Mouse (Mus musculus) spleen, adult 2 months (tissue): ENCODE measurements at regions not wholly inside any gene's neighbourhood (a gene's known extent, or its start where the extent isn't known, plus 50 kb on each side); places are given as distances from the start of the nearest gene placed in this dataset.

ENCODE experiments used
- DNase-seq, 2 experiments: peaks; one replicate each; pipeline versions ENCODE4 v3.0.0 to v3.0.0-alpha.2; 2012 to 2021; ENCODE audit warnings: low spot score in 2 of 2, low read depth in 1 of 2
- H3K27ac ChIP-seq: fragments of 200-500 bp; 2 replicates; pipeline ENCODE4 v1.5.1; 2012; ENCODE audit warnings: low read length, inconsistent platforms; ENCODE audit not compliant: insufficient read depth
- H3K27me3 ChIP-seq: fragments of 200-500 bp; 2 replicates; pipeline ENCODE4 v1.6.1; 2012; ENCODE audit warnings: mild to moderate bottlenecking, moderate library complexity, low read length, inconsistent platforms; ENCODE audit not compliant: control insufficient read depth, insufficient read depth
- H3K36me3 ChIP-seq: fragments of 200-500 bp; 2 replicates; pipeline ENCODE4 v1.6.1; 2012; ENCODE audit warnings: mild to moderate bottlenecking, low read length, inconsistent platforms; ENCODE audit not compliant: control insufficient read depth, insufficient read depth
- H3K4me1 ChIP-seq: fragments of 200-500 bp; 2 replicates; pipeline ENCODE4 v1.6.1; 2011; ENCODE audit warnings: inconsistent platforms; ENCODE audit not compliant: control insufficient read depth, insufficient read depth, insufficient read length
- H3K4me3 ChIP-seq: fragments of 200-500 bp; 2 replicates; pipeline ENCODE4 v1.5.1; 2011; ENCODE audit warnings: mild to moderate bottlenecking, inconsistent platforms; ENCODE audit not compliant: insufficient read depth, insufficient read length; ENCODE audit errors: extremely low read depth
- CTCF ChIP-seq: fragments of 200-500 bp; IDR thresholded peaks from 2 replicates; pipeline ENCODE4 v1.5.1; 2011; ENCODE audit warnings: mild to moderate bottlenecking, inconsistent platforms; ENCODE audit not compliant: insufficient read depth, insufficient read length, insufficient replicate concordance; ENCODE audit errors: extremely low read depth
- POLR2A ChIP-seq: fragments of 200-500 bp; IDR thresholded peaks from 2 replicates; pipeline ENCODE4 v1.6.1; 2011; ENCODE audit warnings: low read depth, low read length, inconsistent platforms
- WGBS: fragments of 180-500 bp; shearing (Covaris S2); methylation state at CpG from one replicate; pipeline ENCODE4 v1.1.7; 2018; 5-methylcytosine and 5-hydroxymethylcytosine counted together

DNA sequence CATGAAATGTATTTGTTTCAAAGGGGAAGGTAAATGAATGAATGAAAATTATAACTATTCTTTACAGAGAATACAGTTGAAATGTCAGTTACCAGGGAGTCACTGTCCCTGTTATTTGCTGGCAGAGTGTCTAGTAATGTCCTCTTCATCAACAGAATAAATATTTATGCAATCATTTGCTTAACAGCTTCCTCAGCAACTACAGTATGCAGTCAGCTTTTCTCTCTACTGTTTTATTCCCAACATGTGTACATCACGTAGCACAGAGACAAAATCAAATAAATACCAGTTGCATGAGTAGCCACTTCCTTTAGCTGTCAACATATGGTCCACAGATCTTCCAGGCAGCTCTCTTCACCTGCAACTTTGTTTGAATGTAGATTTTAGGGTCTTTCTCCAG is 90.2 kb upstream of the Plekhg1 start:
- DNase-seq: no peak
- 47% methylated on average over 1 of the region's 1 CpGs for WGBS
- H3K36me3 ChIP-seq: no peaks in the 10 kb centered on the region
- peaks cover 7% of the 10 kb centered on the region for H3K4me1 ChIP-seq
- no peak for TF ChIP-seq CTCF
- TF ChIP-seq POLR2A: no peak
- H3K27me3 ChIP-seq: no peaks in the 10 kb centered on the region; the same call in 1 of the 2 replicates
- no peak overlapping the region for H3K27ac ChIP-seq
- H3K4me3 ChIP-seq: no peak overlapping the region

DNA sequence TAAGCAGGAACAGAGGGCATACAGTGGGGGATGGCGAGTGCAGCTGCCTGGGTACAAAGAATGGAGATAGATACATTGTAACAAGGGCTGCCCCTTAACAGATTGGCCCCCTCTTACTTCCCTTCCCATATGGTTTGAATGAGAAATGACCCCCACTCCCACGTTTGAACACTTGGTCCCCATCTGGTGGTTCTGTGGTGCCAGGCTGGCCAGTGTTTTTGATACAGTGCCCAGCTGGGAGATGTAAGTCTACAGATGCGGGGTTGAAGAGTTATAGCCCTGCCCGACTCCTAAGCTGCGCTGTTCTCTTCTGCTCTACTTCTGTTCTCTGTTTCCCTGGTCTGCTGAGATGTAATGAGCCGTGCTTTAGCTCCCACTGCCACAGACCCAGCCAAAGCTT is 89.6 kb upstream of the Plekhg1 start:
- no peaks in the 10 kb centered on the region; the same call in 1 of the 2 replicates for H3K27me3 ChIP-seq
- H3K4me1 ChIP-seq: peaks cover 3% of the 10 kb centered on the region; the same call in 1 of the 2 replicates
- H3K27ac ChIP-seq: no peak overlapping the region
- 80% methylated on average over 6 of the region's 6 CpGs for WGBS
- no peak for DNase-seq
- TF ChIP-seq CTCF (no peak), POLR2A (no peak)
- H3K4me3 ChIP-seq: no peak overlapping the region
- H3K36me3 ChIP-seq: no peaks in the 10 kb centered on the region

DNA sequence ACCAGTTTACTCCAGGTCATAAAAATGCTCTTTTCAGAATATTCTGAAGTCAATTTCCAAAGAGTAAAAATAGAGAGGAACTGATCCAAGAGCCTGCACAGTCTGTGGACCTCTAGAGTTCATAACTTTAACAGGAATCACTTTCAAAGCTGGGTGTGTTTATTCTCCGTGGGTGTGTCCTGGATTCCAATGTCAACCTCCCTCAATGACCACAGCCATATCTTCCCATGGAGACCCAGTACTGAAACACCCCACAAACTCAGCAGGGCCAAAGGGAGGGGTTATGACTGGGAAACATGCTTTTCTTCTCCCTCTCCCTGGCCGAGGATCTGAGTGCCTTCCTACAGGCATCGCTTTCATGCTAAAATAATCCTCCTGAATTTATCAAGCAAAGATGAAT is 87.6 kb upstream of the Plekhg1 start:
- TF ChIP-seq CTCF (no peak), POLR2A (no peak)
- Histone ChIP-seq H3K4me1 (no peaks in the 10 kb centered on the region), H3K4me3 (no peak overlapping the region), H3K27ac (no peak overlapping the region), H3K36me3 (no peaks in the 10 kb centered on the region), H3K27me3 (no peaks in the 10 kb centered on the region; the same call in 1 of the 2 replicates)
- no peak for DNase-seq
- 91% methylated on average over 3 of the region's 3 CpGs for WGBS

DNA sequence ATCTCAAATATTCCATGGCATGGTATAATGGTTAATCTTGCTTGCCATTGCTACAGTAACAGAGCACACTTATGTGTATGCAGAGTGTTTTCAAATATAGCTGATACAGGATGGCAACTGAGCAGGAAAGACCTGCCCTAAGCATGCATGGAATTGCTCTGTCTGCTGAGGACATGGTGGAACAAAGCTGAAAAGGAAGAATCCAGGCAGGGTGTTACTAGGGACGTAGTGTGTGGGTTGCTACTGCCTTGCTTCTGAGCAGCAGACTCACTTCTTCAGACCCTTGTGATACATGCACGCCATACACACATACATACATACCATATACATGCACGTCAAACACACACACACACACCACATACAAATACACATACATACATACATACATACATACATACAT is 84.1 kb upstream of the Plekhg1 start:
- DNase-seq: no peak
- no peak overlapping the region for H3K4me3 ChIP-seq
- H3K4me1 ChIP-seq: no peaks in the 10 kb centered on the region
- no peak overlapping the region for H3K27ac ChIP-seq
- TF ChIP-seq POLR2A (no peak), CTCF (no peak)
- no peaks in the 10 kb centered on the region; the same call in 1 of the 2 replicates for H3K27me3 ChIP-seq
- H3K36me3 ChIP-seq: no peaks in the 10 kb centered on the region
- WGBS: 93% methylated on average over 3 of the region's 3 CpGs

DNA sequence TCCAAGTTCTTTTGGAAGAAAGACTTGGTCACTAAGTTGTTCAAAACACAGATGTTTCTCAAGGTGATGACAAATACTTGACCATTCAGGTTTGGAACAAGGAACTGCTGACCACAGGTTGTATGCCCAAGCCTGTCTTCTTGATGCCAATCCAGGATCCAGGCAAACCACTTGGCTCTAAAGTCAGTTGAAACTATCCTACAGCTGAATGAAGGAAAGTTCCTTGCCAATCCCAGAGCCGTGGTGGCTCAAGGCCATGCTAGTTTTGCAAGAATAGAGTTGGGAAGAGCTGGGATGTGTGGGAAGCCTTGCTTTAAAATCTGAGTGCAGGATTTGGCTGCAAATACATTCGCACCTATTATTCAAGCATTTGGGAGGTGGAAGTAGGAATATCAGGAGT is 78.0 kb upstream of the Plekhg1 start:
- WGBS: 82% methylated on average over 2 of the region's 2 CpGs
- TF ChIP-seq POLR2A: no peak
- no peak for TF ChIP-seq CTCF
- Histone ChIP-seq H3K27ac (no peak overlapping the region), H3K27me3 (no peaks in the 10 kb centered on the region), H3K4me1 (no peaks in the 10 kb centered on the region), H3K4me3 (no peak overlapping the region), H3K36me3 (no peaks in the 10 kb centered on the region)
- DNase-seq: no peak

DNA sequence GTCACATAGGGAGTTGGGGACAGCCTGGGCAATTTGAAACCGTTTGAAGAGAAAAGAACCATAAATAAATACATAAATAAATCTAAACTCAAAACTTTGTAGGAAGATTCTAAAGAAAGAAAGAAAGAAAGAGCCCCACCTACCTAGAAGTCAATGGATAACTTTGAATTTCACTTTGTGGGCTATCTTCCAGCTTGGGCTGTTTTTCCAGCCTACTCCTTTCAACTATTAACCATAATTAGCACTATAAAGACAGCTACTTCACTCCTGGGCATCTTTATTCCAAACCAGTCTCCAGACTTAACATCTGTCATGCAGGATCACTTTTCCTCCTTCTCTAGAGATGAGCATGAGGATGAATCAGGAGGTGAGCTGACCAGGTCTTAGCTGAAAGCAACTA is 77.6 kb upstream of the Plekhg1 start:
- no peaks in the 10 kb centered on the region for H3K27me3 ChIP-seq
- H3K4me3 ChIP-seq: no peak overlapping the region
- H3K27ac ChIP-seq: no peak overlapping the region
- DNase-seq: no peak
- H3K36me3 ChIP-seq: no peaks in the 10 kb centered on the region
- TF ChIP-seq CTCF: no peak
- TF ChIP-seq POLR2A: no peak
- H3K4me1 ChIP-seq: no peaks in the 10 kb centered on the region
- 72% methylated on average over 1 of the region's 1 CpGs for WGBS

- DNase-seq: no peak
These were observed 76.9 kb upstream of the Plekhg1 start for GRCm38 (mm10) chr10:3663296-3663695.

More at GRCm38 (mm10) chr10:3663296-3663695, 76.9 kb upstream of the Plekhg1 start:
- TF ChIP-seq CTCF (no peak), POLR2A (no peak)
- Histone ChIP-seq H3K4me1 (no peaks in the 10 kb centered on the region), H3K36me3 (no peaks in the 10 kb centered on the region), H3K27me3 (no peaks in the 10 kb centered on the region), H3K27ac (no peak overlapping the region), H3K4me3 (no peak overlapping the region)
